ENCODE assay signal across 32 mouse cellular contexts in the genomic region with DNA sequence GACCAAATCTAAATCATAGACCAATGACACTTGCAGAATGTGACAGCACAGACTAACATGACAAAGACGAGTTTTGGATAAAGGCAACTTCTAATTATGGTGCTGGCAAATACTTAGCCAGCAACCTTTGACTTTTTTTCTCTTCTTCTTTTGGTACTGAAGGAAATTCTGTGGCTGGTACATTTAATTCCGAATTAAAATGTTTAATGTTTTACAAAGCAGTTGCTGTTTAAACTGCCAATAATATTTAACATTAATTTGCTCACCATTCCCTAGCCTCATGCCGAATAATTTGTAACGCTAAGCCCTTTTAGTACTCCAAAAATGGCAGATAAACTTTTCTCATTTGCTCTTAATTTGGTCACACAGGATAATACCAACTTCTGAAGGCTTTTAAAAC.
"Had no signal": no experiment of that assay in that cellular context is flagged by ENCODE, and none has a peak within 500 bp of the region (broad histone marks: within the 10 kb centered on the region; RNA-seq: fewer than 3 reads in every experiment).

No protein-coding gene starts in this region.

- H3K36me3 ChIP-seq: limb, embryonic 10.5 days; limb, embryonic 12.5 days; limb, embryonic 13.5 days; limb, embryonic 15.5 days; liver, embryonic 12.5 days; liver, embryonic 13.5 days; liver, embryonic 15.5 days; lung, embryonic 15.5 days; midbrain, embryonic 10.5 days; midbrain, embryonic 12.5 days; midbrain, embryonic 13.5 days; midbrain, embryonic 15.5 days; neural tube, embryonic 12.5 days had no signal

- H3K4me1 ChIP-seq: limb, embryonic 12.5 days; limb, embryonic 13.5 days; limb, embryonic 15.5 days; liver, embryonic 12.5 days; liver, embryonic 13.5 days; liver, embryonic 15.5 days; lung, embryonic 15.5 days; megakaryocyte, embryonic 14.5 days; midbrain, embryonic 12.5 days; midbrain, embryonic 13.5 days; midbrain, embryonic 15.5 days; neural tube, embryonic 12.5 days had no signal

- H3K9ac ChIP-seq: limb, embryonic 12.5 days; limb, embryonic 13.5 days; limb, embryonic 15.5 days; liver, embryonic 12.5 days; liver, embryonic 13.5 days; liver, embryonic 14.5 days; liver, embryonic 15.5 days; liver, postnatal 0 days; lung, embryonic 14.5 days; lung, embryonic 15.5 days; midbrain, embryonic 12.5 days; midbrain, embryonic 13.5 days; midbrain, embryonic 15.5 days; neural tube, embryonic 12.5 days had no signal

- H3K4me3 ChIP-seq: limb, embryonic 10.5 days; limb, embryonic 12.5 days; limb, embryonic 13.5 days; limb, embryonic 15.5 days; liver, embryonic 12.5 days; liver, embryonic 13.5 days; liver, embryonic 15.5 days; lung, embryonic 15.5 days; megakaryocyte, embryonic 14.5 days; midbrain, embryonic 10.5 days; midbrain, embryonic 12.5 days; midbrain, embryonic 13.5 days; midbrain, embryonic 15.5 days; myocyte; neural tube, embryonic 12.5 days had no signal

- H3K4me2 ChIP-seq: limb, embryonic 12.5 days; limb, embryonic 13.5 days; limb, embryonic 15.5 days; liver, embryonic 11.5 days; liver, embryonic 12.5 days; liver, embryonic 13.5 days; liver, embryonic 15.5 days; lung, embryonic 14.5 days; lung, embryonic 15.5 days; midbrain, embryonic 11.5 days; midbrain, embryonic 12.5 days; midbrain, embryonic 13.5 days; midbrain, embryonic 15.5 days; neural tube, embryonic 12.5 days had no signal

- H3K9me3 ChIP-seq: limb, embryonic 10.5 days; limb, embryonic 12.5 days; limb, embryonic 13.5 days; limb, embryonic 15.5 days; liver, embryonic 12.5 days; liver, embryonic 13.5 days; liver, embryonic 15.5 days; lung, embryonic 15.5 days; megakaryocyte, embryonic 14.5 days; midbrain, embryonic 10.5 days; midbrain, embryonic 12.5 days; midbrain, embryonic 13.5 days; midbrain, embryonic 15.5 days; neural tube, embryonic 12.5 days had no signal

- DNase-seq: left cerebral cortex, postnatal 4 days; liver; liver, embryonic 13.5 days; liver, postnatal 0 days; lung, adult 18-20 months; lung, adult 2 months; lung, embryonic 14.5 days; lung, postnatal 10 days; lung, postnatal 14 days; lung, postnatal 36 days; lung, postnatal 4 days; midbrain, embryonic 14.5 days had no signal

- H3K27me3 ChIP-seq: limb, embryonic 12.5 days; limb, embryonic 13.5 days; limb, embryonic 15.5 days; liver, embryonic 12.5 days; liver, embryonic 13.5 days; liver, embryonic 15.5 days; lung, embryonic 15.5 days; megakaryocyte, embryonic 14.5 days; midbrain, embryonic 12.5 days; midbrain, embryonic 13.5 days; midbrain, embryonic 15.5 days; neural tube, embryonic 12.5 days had no signal

- ATAC-seq: liver, embryonic 12.5 days; liver, postnatal 0 days; lung, postnatal 0 days; midbrain, embryonic 13.5 days; midbrain, embryonic 15.5 days; midbrain, embryonic 16.5 days had no signal

- H3K27ac ChIP-seq: limb, embryonic 10.5 days; limb, embryonic 12.5 days; limb, embryonic 13.5 days; limb, embryonic 15.5 days; liver, embryonic 12.5 days; liver, embryonic 13.5 days; liver, embryonic 14.5 days; liver, embryonic 15.5 days; lung, embryonic 15.5 days; macrophage; midbrain, embryonic 10.5 days; midbrain, embryonic 12.5 days; midbrain, embryonic 13.5 days; midbrain, embryonic 15.5 days; neural tube, embryonic 12.5 days had no signal
